Mouse (Mus musculus) embryo, embryonic 10.5 days (tissue): ENCODE results near the gene Fibcd1.

ENCODE experiments used
- DNase-seq: peaks from one replicate; pipeline ENCODE4 v3.0.0-alpha.2; 2015; ENCODE audit warnings: low spot score

Gene Fibcd1

GRCm38 (mm10) chr2:31857180-31857579, 11.4 kb upstream of the Fibcd1 start:
- no peak for DNase-seq

GRCm38 (mm10) chr2:31855991-31856390, 10.2 kb upstream of the Fibcd1 start:
- no peak for DNase-seq

GRCm38 (mm10) chr2:31850141-31850540, 4.3 kb upstream of the Fibcd1 start:
- DNase-seq, result peak; percentile 52

GRCm38 (mm10) chr2:31847908-31848307, 2.1 kb upstream of the Fibcd1 start:
- DNase-seq, result no peak

GRCm38 (mm10) chr2:31846692-31847660, 1.2 kb upstream of the Fibcd1 start:
- DNase-seq, result peak; percentile 41

DNA sequence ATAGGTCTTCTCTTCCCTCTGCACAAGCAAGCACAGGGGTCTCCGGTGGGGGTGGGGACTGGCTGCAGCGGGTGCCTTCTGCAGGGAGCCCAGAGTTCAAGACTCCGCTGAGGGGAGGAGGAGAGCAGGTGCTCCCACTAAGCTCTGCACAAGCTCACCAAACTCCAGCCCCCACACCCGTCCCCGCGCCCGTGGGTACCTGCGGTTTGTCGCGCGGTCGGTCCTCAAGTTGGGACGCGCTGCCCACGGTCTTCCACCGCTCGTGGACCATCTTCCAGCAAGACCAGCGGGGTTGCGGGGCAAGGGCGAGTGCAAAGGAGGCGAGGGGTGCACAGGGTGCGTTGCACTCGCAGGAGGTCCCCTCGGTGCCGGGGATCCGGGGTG, 301 bp downstream of the Fibcd1 start:
- DNase-seq, result no peak

DNA sequence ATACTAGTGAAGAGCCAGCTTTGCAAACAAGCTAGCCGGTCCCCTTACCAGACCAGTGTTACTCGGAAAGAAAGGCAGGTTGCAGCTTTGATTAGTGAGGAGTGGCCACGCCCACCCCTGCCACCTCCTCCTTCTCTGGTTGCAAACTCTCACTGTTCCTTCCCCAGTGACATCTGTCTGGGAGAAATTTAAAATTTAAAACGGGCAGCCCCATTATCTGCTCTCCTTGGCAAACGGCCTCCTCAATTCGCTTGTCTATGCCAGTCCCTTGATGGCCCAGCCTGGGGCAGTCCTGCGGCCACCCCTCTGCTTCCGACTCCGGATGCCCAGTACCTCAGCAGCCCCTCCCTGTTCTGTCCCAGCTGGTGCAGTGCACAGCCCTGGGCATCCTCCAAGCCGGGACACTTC, 1.1 kb downstream of the Fibcd1 start:
- DNase-seq, result peak; percentile 37

DNA sequence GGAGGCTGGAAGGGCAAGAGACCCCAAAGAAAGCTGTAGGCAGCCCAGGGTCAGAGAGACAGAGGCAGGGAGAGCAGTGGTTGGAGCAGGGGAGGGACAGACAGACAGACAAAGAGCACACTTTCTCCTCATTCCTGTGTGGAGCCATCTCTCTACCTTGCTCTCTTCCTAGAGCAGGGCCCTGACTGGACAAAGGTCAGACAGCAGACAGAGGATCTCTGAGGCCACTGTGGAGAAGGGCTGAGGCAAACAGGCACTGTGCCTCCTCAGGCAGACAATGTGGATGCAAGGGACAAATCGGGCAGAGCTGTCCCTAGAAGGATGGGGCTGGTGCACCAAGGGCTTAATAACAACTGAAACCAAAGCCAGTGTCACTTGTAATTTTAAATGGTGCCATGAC, 6.9 kb downstream of the Fibcd1 start:
- DNase-seq, result no peak

- no peak for DNase-seq
These were observed 8.8 kb downstream of the Fibcd1 start for GRCm38 (mm10) chr2:31836985-31837384.

GRCm38 (mm10) chr2:31836091-31836490, 9.7 kb downstream of the Fibcd1 start:
- no peak for DNase-seq

DNA sequence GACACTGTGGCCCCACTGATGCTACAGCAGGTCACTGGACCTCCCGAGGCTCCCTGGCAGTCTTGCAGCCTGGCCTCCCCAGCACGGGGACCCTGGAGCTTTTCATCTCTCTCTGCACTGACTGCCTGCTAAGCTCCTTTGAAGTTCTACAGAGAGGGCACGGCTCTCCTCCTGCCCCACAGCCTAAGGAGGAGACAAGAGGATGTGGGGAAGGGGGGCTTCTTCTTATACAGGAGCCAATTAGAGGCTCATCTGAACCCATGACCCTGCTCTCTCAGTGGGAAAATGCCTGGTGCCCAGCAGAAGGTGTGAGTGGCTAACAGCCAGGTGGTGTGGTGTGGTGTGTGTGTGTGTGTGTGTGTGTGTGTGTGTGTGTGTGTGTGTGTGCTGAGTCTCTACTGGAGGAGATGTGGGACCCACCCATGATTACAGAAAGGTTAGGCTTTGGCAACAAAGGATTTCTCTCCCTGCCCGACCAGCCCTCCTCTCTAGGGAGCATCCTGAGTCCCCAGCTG, 17.4 kb downstream of the Fibcd1 start:
- no peak for DNase-seq

GRCm38 (mm10) chr2:31827877-31828276, 17.9 kb downstream of the Fibcd1 start:
- DNase-seq, result no peak

- no peak for DNase-seq
These were observed 19.4 kb downstream of the Fibcd1 start for GRCm38 (mm10) chr2:31826094-31827085.

- DNase-seq, result no peak
These were observed 20.3 kb downstream of the Fibcd1 start for GRCm38 (mm10) chr2:31825469-31825911.

DNA sequence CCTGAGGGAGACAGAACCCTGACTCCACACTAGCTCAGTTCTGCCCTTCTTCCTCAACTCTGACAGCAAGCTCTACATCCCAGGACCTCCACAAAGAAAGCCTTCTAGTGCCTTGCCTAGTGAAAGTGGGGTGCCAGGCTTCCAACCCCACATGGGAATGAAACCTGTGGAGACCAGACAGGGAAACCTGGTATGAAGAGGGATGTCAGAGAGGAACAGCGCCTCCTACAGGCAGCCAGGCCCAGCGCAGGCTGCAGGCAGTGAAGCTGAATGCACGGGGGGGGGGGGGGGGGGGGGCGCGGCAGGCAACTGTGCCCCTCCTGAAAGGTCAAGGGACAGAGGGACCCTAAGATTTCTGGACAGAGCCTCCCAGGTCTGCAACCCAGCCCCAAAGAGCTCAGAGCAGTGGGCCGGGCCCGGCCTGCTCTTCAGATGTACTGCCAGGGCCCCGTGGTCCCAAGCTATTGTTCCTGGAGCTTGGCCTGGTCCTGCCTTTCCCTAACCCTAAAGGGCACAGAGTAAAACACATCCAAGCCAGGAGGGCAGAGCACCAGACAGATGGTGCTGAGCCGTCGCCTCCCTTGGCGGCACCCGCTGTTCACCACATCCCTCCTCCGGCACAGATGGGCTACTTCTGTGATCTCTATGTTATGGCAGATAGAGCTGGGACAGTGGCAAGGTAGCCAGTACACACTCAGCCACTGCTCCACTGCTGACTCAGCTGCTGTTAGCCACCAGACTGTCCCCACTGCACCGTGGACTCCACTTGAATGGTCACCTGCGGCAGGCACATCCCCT, 21.7 kb downstream of the Fibcd1 start:
- peak; percentile 37 for DNase-seq

- peak; percentile 59 for DNase-seq
These were observed 23.1 kb downstream of the Fibcd1 start for GRCm38 (mm10) chr2:31822524-31823371.

DNA sequence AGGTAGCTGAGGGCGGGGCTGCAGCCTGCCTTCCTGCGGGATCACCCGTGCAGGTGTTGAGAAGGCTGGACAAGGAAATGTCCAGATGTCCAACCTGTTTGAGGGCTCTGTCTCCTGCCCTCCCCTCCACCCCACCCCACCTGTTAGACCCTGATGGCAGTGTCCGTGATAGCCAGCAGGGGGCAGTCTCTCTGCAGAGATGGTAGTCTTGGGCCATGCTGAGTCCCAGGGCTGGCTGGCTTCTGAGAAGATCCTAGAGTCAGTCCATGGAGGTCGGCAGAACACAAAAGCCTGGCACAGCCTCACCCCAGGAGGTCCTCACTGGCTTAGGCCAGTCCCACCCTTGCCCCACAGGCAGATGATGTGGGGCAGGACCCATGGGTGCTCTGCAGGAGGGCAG, 30.4 kb downstream of the Fibcd1 start:
- DNase-seq, result peak; percentile 80

DNA sequence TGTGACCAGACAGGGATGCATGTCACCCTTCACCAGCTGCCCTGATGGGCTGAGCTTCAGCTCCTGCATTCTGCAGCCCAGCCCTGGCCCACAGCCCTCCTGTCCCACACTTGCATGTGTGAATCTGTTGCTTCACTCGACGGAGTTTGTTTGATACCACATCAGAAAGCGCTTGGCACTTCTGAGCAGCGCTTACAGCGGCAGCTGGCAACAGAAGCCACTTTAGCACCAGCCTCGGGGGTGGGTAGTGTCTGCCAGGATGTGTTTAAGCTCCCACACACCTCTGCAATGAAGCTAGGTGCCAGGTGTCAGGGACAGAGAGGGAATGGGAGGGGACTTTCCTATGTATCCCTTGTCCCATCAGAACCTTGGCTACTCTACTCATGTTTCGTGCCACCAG, 31.1 kb downstream of the Fibcd1 start:
- no peak for DNase-seq

DNA sequence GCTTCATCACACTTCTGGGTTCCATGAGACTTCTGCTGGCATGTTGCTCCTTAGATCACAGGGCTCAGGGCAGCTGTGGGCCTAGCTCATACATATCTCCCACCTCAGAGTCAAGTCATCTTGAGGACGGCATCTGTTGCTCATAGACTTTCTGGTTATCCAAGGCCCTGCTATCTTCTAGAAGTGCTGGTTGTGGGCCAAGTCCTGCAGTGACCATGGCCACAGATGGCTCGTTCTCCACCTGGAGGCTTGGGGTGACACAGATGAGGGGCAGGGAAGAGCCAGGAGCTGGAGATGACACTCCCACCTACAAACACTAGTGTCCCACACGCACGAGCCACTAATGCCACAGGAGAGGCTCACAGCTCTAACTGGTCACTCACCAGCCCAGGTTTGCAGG, 32.2 kb downstream of the Fibcd1 start:
- DNase-seq, result no peak
